Comparison of ENCODE assay signal across 8 mouse cellular contexts in the genomic region with DNA sequence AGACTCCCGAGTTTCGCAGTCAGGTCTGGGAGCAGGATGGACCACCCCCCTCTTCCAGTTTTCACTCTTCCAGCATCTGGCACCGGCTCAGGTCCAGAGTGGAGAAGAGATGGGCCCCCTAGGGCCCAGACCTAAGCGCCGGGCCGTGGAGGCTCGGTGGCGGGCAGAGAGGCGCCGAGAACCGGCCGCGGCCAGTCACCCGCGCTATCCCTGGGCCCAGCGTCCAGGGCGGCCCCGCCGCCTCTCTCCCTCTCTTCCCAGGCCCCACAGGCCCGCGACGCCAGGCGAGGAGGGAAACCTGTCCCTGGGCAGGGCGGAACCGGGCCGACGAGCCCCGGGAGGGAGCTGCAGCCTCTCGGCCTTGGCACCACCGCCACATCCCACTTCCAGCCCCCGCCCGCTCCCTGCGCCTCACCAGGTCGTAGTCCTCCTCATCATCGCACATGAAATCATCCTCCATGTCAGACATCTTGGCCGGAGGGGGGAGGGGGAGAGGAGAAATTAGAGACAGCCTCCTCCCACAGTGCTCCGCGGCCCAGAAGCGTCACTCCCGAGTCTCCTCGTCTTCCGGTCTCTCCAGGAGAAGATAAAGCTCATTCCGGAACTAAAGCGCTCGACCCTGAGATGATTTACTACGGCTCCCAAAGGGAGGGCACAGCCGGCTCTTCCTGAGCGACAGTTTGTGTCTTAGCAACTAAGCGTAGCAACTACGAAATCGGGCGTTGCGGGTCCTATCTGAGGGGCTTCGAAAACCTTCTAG. TPM values are rescaled to one million over a fixed set of nuclear protein-coding genes. Genes with fewer than 3 reads are reported as not detected.
DNase-seq lines count a peak whose midpoint lies in the region; ATAC-seq lines count a peak whose summit lies in the region.

A gene (plus strand): TSS at position 589 of the 760 bp plus-strand sequence.
A gene (minus strand): TSS at position 619 of the 760 bp plus-strand sequence.

- under 1% methylated on average over 47 of the region's 54 CpGs for WGBS in hindbrain, embryonic 12.5 days

- H3K27ac ChIP-seq in hindbrain, embryonic 12.5 days, result peak within 1 kb of the TSS; percentile 91

- peak; percentile 97 for DNase-seq in NIH3T3 (ENCODE audit: low read depth)
- peak; percentile 98 for DNase-seq in cerebellum, postnatal 10 days
- DNase-seq in frontal cortex, postnatal 10 days (ENCODE audit: low spot score in 2 of 2), result peak; percentile 94 to 95
- DNase-seq in layer of hippocampus, postnatal 14 days (ENCODE audit: low spot score in 2 of 2), result peak; percentile 93 to 97
- DNase-seq in lung, postnatal 14 days, result peak; percentile 93
- DNase-seq in retina, adult 2 months (ENCODE audit: low read depth, low spot score), result peak; percentile 93
- peak; percentile 88 to 91 for DNase-seq in thymus, postnatal 36 days

- H3K9ac ChIP-seq in hindbrain, embryonic 12.5 days, result peak within 1 kb of the TSS; percentile 99

- no peaks in the 10 kb centered on the region for H3K36me3 ChIP-seq in hindbrain, embryonic 12.5 days

- ATAC-seq in hindbrain, embryonic 12.5 days (ENCODE audit: low FRiP score), result peak; percentile 99

- no peaks in the 10 kb centered on the region for H3K27me3 ChIP-seq in hindbrain, embryonic 12.5 days

- H3K4me2 ChIP-seq in hindbrain, embryonic 12.5 days (replicated peaks), result peak within 1 kb of the TSS; percentile 59

- no peaks in the 10 kb centered on the region for H3K9me3 ChIP-seq in hindbrain, embryonic 12.5 days (replicated peaks)

- H3K4me3 ChIP-seq in hindbrain, embryonic 12.5 days, result peak within 1 kb of the TSS; percentile 100

- peaks cover 6% of the 10 kb centered on the region for H3K4me1 ChIP-seq in hindbrain, embryonic 12.5 days

RNA-seq across cellular contexts. Expression of the first gene that starts in this region (rescaled TPM):
- polyA plus RNA-seq in hindbrain, embryonic 12.5 days (2016; fragmentation: Nextera tagmentation; extraction: Ambion mirVana), result 35.2 and 35.3 TPM in 2 replicates
- 10 to 100 TPM; 26.4 to 27.1 TPM for total RNA-seq in layer of hippocampus, postnatal 14 days (2021)

RNA-seq across cellular contexts. Expression of the second gene that starts in this region (rescaled TPM):
- 76.4 and 82.0 TPM in 2 replicates for polyA plus RNA-seq in hindbrain, embryonic 12.5 days (2016; fragmentation: Nextera tagmentation; extraction: Ambion mirVana)
- total RNA-seq in layer of hippocampus, postnatal 14 days (2021), result 100 to 1,000 TPM; 110 to 116 TPM

Comparison
In these comparisons a context has a peak if more than half of its experiments do, and no peak if none do; other contexts are left out.
1. Peak in every context shown above with its lines: DNase-seq, ATAC-seq, H3K4me3 ChIP-seq and H3K27ac ChIP-seq.